Mouse (Mus musculus): ENCODE results near the gene Rheb. TPM values are rescaled to one million over a fixed set of nuclear protein-coding genes. Genes with fewer than 3 reads are reported as not detected.

Gene Rheb
- polyA plus RNA-seq, 1 experiment from 2014 or later: 227 TPM

DNA sequence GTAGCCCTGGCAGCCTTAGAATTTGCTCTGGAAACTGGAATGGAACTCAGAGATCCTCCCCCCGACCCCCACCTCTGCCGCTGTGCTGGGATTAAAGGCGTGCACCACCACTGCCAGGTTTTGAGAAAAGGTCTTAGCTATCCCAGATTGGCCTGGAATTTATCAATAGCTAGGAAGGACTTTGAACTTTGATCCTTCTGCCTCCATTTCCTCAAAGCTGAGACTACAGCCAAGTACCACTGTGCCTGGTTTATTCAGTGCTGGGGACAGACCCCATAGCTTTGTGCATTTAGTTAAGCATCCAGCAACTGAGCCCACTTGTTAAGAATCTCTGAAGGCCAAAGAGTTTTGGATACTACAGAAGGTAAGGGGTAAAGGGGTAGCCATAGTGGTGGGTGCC is 85.5 kb downstream of the Rheb start:
- Histone ChIP-seq H3K4me3 (replicated peaks; ENCODE audit: low read length) (no peak overlapping the region), H3K9ac (ENCODE audit: low read length) (no peak overlapping the region), H3K4me1 (ENCODE audit: control insufficient read depth, insufficient read depth, low read length) (peaks cover 7% of the 10 kb centered on the region), H3K4me2 (ENCODE audit: low read depth, low read length) (no peak overlapping the region), H3K27ac (ENCODE audit: low read length) (no peak overlapping the region), H3K9me3 (replicated peaks; ENCODE audit: control insufficient read depth, low read length) (no peaks in the 10 kb centered on the region), H3K27me3 (ENCODE audit: control insufficient read depth, insufficient read depth, low read length) (no peaks in the 10 kb centered on the region), H3K36me3 (ENCODE audit: control insufficient read depth, insufficient read depth, low read length) (no peaks in the 10 kb centered on the region)
- ATAC-seq (ENCODE audit: insufficient read depth, low FRiP score): no peak
- WGBS: 59% methylated on average over 3 of the region's 3 CpGs

Other genes starting within 250 kb of the Rheb start
- gene Smarcd3, start 218.2 kb downstream of the Rheb start, polyA plus RNA-seq (2015; fragmentation: Nextera tagmentation; extraction: Ambion mirVana): 13.1 and 17.1 TPM in 2 replicates
- gene Nub1, start 157.1 kb downstream of the Rheb start, polyA plus RNA-seq (2015; fragmentation: Nextera tagmentation; extraction: Ambion mirVana): 31.9 and 32.0 TPM in 2 replicates
- gene Wdr86, start 111.9 kb downstream of the Rheb start, polyA plus RNA-seq (2015; fragmentation: Nextera tagmentation; extraction: Ambion mirVana): 8.1 TPM in 2 replicates
- gene Crygn, start 84.6 kb downstream of the Rheb start, polyA plus RNA-seq (2015; fragmentation: Nextera tagmentation; extraction: Ambion mirVana): 2.7 and 2.9 TPM in 2 replicates

Measured in stomach, embryonic 16.5 days (tissue).